Mouse (Mus musculus): Measurements from ENCODE around the gene 4930516K23Rik. TPM values are rescaled to one million over a fixed set of nuclear protein-coding genes. Genes with fewer than 3 reads are reported as not detected.

4930516K23Rik gene
- not detected for total RNA-seq (2021)

GRCm38 (mm10) chr7:104061345-104061744 lies at the start of gene 4930516K23Rik:
Gene 4930516K23Rik, minus strand, starts transcription at chr7:104061445.
- no peak for DNase-seq

GRCm38 (mm10) chr7:104104757-104104972 lies 43.4 kb upstream of the 4930516K23Rik start, which contains the start of gene Olfr646:
Gene Olfr646, plus strand, starts transcription at chr7:104104873.
- DNase-seq, result no peak

- DNase-seq, result no peak
These were observed 42.9 kb upstream of the 4930516K23Rik start for GRCm38 (mm10) chr7:104103913-104104756.

GRCm38 (mm10) chr7:104085365-104085764 lies 24.1 kb upstream of the 4930516K23Rik start, which contains the start of gene Olfr645:
Gene Olfr645, minus strand, starts transcription at chr7:104085465.
- no peak for DNase-seq

- no peak for DNase-seq
These were observed 10.5 kb upstream of the 4930516K23Rik start, which contains the start of gene Olfr644 for GRCm38 (mm10) chr7:104071769-104072168. Gene Olfr644, minus strand, starts transcription at chr7:104071869.

- no peak for DNase-seq
These were observed 2.0 kb downstream of the 4930516K23Rik start for GRCm38 (mm10) chr7:104059215-104059614.

- no peak for DNase-seq
These were observed 8.7 kb downstream of the 4930516K23Rik start, which contains the start of gene Olfr642 for GRCm38 (mm10) chr7:104052566-104052965. Gene Olfr642, minus strand, starts transcription at chr7:104052666.

- no peak for DNase-seq
These were observed 10.5 kb downstream of the 4930516K23Rik start for GRCm38 (mm10) chr7:104050745-104051144.

- no peak for DNase-seq
These were observed 26.1 kb downstream of the 4930516K23Rik start, which contains the start of gene Olfr641 for GRCm38 (mm10) chr7:104035145-104035544. Gene Olfr641, plus strand, starts transcription at chr7:104035445.

- no peak for DNase-seq
These were observed 34.3 kb downstream of the 4930516K23Rik start for GRCm38 (mm10) chr7:104026978-104027377.

- DNase-seq, result no peak
These were observed 35.8 kb downstream of the 4930516K23Rik start, which contains the start of gene Olfr640 for GRCm38 (mm10) chr7:104025473-104025872. Gene Olfr640, minus strand, starts transcription at chr7:104025573.

GRCm38 (mm10) chr7:104021651-104022050 lies 39.6 kb downstream of the 4930516K23Rik start:
- DNase-seq, result no peak

- no peak for DNase-seq
These were observed 42.3 kb downstream of the 4930516K23Rik start for GRCm38 (mm10) chr7:104018953-104019352.

- DNase-seq, result no peak
These were observed 44.0 kb downstream of the 4930516K23Rik start, which contains the start of gene Olfr639 for GRCm38 (mm10) chr7:104017203-104017602. Gene Olfr639, minus strand, starts transcription at chr7:104017303.

Other genes with a start within 250 kb of the 4930516K23Rik start
- 1,000 to 10,000 TPM in 1 of 2 experiments, 100 to 1,000 TPM in 1; 541 to 1,864 TPM for gene Hbb-bt, start 247.4 kb downstream of the 4930516K23Rik start, total RNA-seq (2021)
- gene Hbb-bs, start 233.3 kb downstream of the 4930516K23Rik start, total RNA-seq (2021), result over 10,000 TPM in 1 of 2 experiments, 1,000 to 10,000 TPM in 1; 4,494 to 12,962 TPM
- not detected for gene Hbb-bh2, start 220.9 kb downstream of the 4930516K23Rik start, total RNA-seq (2021)
- not detected for gene Hbb-bh1, start 218.3 kb downstream of the 4930516K23Rik start, total RNA-seq (2021)
- gene Hbb-y, start 208.2 kb downstream of the 4930516K23Rik start, total RNA-seq (2021), result under 1 TPM in 1 of 2 experiments, not detected in 1; 0.74 TPM
- not detected for gene Olfr66, start 175.2 kb downstream of the 4930516K23Rik start, total RNA-seq (2021)
- gene Olfr64, start 167.0 kb downstream of the 4930516K23Rik start, total RNA-seq (2021), result not detected
- gene Olfr65, start 158.0 kb downstream of the 4930516K23Rik start, total RNA-seq (2021), result not detected
- not detected for gene Olfr631, start 132.6 kb downstream of the 4930516K23Rik start, total RNA-seq (2021)
- gene Olfr632, start 127.1 kb downstream of the 4930516K23Rik start, total RNA-seq (2021), result not detected
- gene Olfr633, start 117.0 kb downstream of the 4930516K23Rik start, total RNA-seq (2021), result not detected
- under 1 TPM in 1 of 2 experiments, not detected in 1; 0.05 TPM for gene Olfr635, start 90.3 kb downstream of the 4930516K23Rik start, total RNA-seq (2021)
- not detected for gene Olfr638, start 62.7 kb downstream of the 4930516K23Rik start, total RNA-seq (2021)
- under 1 TPM in 1 of 2 experiments, not detected in 1; 0.05 TPM for gene Olfr639, start 44.1 kb downstream of the 4930516K23Rik start, total RNA-seq (2021)
- gene Olfr640, start 35.9 kb downstream of the 4930516K23Rik start, total RNA-seq (2021), result not detected
- not detected for gene Olfr641, start 26.0 kb downstream of the 4930516K23Rik start, total RNA-seq (2021)
- gene Olfr642, start 8.8 kb downstream of the 4930516K23Rik start, total RNA-seq (2021), result not detected
- not detected for gene Olfr644, start 10.4 kb upstream of the 4930516K23Rik start, total RNA-seq (2021)
- not detected for gene Olfr645, start 24.0 kb upstream of the 4930516K23Rik start, total RNA-seq (2021)
- not detected for gene Olfr646, start 43.4 kb upstream of the 4930516K23Rik start, total RNA-seq (2021)
- gene Ubqln5, start 68.4 kb upstream of the 4930516K23Rik start, total RNA-seq (2021), result not detected
- gene Olfr643, start 76.0 kb upstream of the 4930516K23Rik start, total RNA-seq (2021), result not detected
- not detected for gene Ubqln3, start 81.8 kb upstream of the 4930516K23Rik start, total RNA-seq (2021)
- gene Ubqlnl, start 89.1 kb upstream of the 4930516K23Rik start, total RNA-seq (2021), result not detected
- gene Olfm5, start 103.4 kb upstream of the 4930516K23Rik start, total RNA-seq (2021), result not detected
- under 1 TPM in 1 of 2 experiments, not detected in 1; 0.11 TPM for gene Olfr648, start 121.9 kb upstream of the 4930516K23Rik start, total RNA-seq (2021)
- not detected for gene Olfr649, start 134.5 kb upstream of the 4930516K23Rik start, total RNA-seq (2021)
- gene Trim6, start 157.3 kb upstream of the 4930516K23Rik start, total RNA-seq (2021), result 1 to 10 TPM; 1.2 to 1.7 TPM
- gene Trim34a, start 183.0 kb upstream of the 4930516K23Rik start, total RNA-seq (2021), result 1 to 10 TPM; 3.2 TPM
- gene Trim5, start 226.6 kb upstream of the 4930516K23Rik start, total RNA-seq (2021), result 1 to 10 TPM; 1.7 to 2.1 TPM